Mouse (Mus musculus) liver, embryonic 16.5 days (tissue): ENCODE results near the gene Slc43a2. TPM values are rescaled to one million over a fixed set of nuclear protein-coding genes. Genes with fewer than 3 reads are reported as not detected.
A peak's percentile ranks its signal among the peaks of the same experiment; 100 is the strongest.
"Not testable (repeated sequence)": the region's sequence is repeated elsewhere in the genome, so short reads cannot be mapped to it uniquely, and the experiment has no call there.

ENCODE experiments used
- ATAC-seq: fragments of 200-750 bp; cut with Nextera tagmentation; 2 replicates; pipeline ENCODE4 v1.8.0; 2017; ENCODE audit warnings: low read depth, mild to moderate bottlenecking, moderate number of reproducible peaks, moderate library complexity
- H3K27ac ChIP-seq: fragments of 300-500 bp; sonication (generic); 2 replicates; pipeline ENCODE4 v1.5.1; 2014; ENCODE audit warnings: mild to moderate bottlenecking, low read length
- H3K27me3 ChIP-seq: fragments of 300-500 bp; sonication (generic); 2 replicates; pipeline ENCODE4 v1.6.1; 2014; ENCODE audit warnings: low read depth, low read length, mixed read lengths; ENCODE audit not compliant: control insufficient read depth, insufficient read depth
- H3K36me3 ChIP-seq: fragments of 300-500 bp; sonication (generic); 2 replicates; pipeline ENCODE4 v1.6.1; 2014; ENCODE audit warnings: mild to moderate bottlenecking; ENCODE audit not compliant: control insufficient read depth, insufficient read depth
- H3K4me1 ChIP-seq: fragments of 300-500 bp; sonication (generic); 2 replicates; pipeline ENCODE4 v1.6.1; 2014; ENCODE audit warnings: low read depth, low read length, mixed read lengths; ENCODE audit not compliant: control insufficient read depth
- H3K4me2 ChIP-seq: fragments of 300-500 bp; sonication (generic); 2 replicates; pipeline ENCODE4 v1.6.1; 2014; ENCODE audit warnings: low read depth, low read length, mixed read lengths
- H3K4me3 ChIP-seq: fragments of 300-500 bp; sonication (generic); 2 replicates; pipeline ENCODE4 v1.5.1; 2014; ENCODE audit warnings: low read depth, mild to moderate bottlenecking, low read length
- H3K9ac ChIP-seq: fragments of 300-500 bp; sonication (generic); 2 replicates; pipeline ENCODE4 v1.6.1; 2014; ENCODE audit warnings: low read depth, low read length
- H3K9me3 ChIP-seq: fragments of 300-500 bp; sonication (generic); replicated peaks from 2 replicates; pipeline ENCODE4 v1.6.1; 2016; ENCODE audit warnings: low read length; ENCODE audit not compliant: control insufficient read depth
- WGBS: fragments of 180-500 bp; shearing (Covaris S2); extraction: QIAGEN DNeasy Blood & Tissue Kit; methylation state at CpG from one replicate; pipeline ENCODE4 v1.1.7; 2014; ENCODE audit not compliant: insufficient replicate concordance; 5-methylcytosine and 5-hydroxymethylcytosine counted together
- polyA plus RNA-seq: library from polyadenylated mRNA; unstranded; fragments of >200 nt; fragmentation: Nextera tagmentation; extraction: Ambion mirVana; gene quantifications from 2 replicates; pipeline ENCODE4 v1.2.1, GENCODE M21; 2015

Slc43a2 gene
- polyA plus RNA-seq, 1 experiment from 2014 or later: 4.5 TPM

GRCm38 (mm10) chr11:75556006-75556405 is 24.5 kb downstream of the Slc43a2 start:
- not testable (repeated sequence) for ATAC-seq, H3K36me3 ChIP-seq, H3K27ac ChIP-seq, H3K9ac ChIP-seq, H3K4me1 ChIP-seq, H3K9me3 ChIP-seq, H3K27me3 ChIP-seq, H3K4me2 ChIP-seq, H3K4me3 ChIP-seq
- WGBS: 67% methylated on average over 6 of the region's 6 CpGs

GRCm38 (mm10) chr11:75557142-75557541 is 25.6 kb downstream of the Slc43a2 start:
- Histone ChIP-seq H3K36me3 (no peaks in the 10 kb centered on the region), H3K27ac (no peak overlapping the region), H3K9me3 (no peaks in the 10 kb centered on the region), H3K27me3 (no peaks in the 10 kb centered on the region), H3K9ac (no peak overlapping the region), H3K4me2 (no peak overlapping the region), H3K4me3 (no peak overlapping the region), H3K4me1 (peaks cover 7% of the 10 kb centered on the region)
- 81% methylated on average over 6 of the region's 6 CpGs for WGBS
- no peak for ATAC-seq

DNA sequence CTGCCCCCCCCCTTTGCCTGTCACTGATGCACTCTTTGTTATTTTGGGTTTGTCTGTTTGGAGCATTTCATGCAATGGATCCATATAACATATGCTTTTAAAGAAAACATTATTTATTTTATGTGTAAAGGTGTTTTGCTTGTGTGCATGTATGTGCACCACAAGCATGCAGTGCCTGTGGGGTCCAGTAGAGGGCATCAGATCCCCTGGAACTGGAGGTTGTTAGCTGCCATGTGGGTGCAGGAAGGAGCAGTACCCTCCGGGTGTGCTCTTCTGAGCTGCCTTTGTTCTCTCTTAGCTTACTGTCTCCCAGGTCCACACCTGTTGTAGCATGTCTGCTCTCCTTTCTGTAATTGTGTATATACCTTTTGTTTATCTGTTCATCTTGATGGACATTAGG is 26.6 kb downstream of the Slc43a2 start:
- Histone ChIP-seq H3K36me3 (no peaks in the 10 kb centered on the region), H3K27me3 (no peaks in the 10 kb centered on the region), H3K4me1 (peaks cover 7% of the 10 kb centered on the region), H3K9me3 (no peaks in the 10 kb centered on the region), H3K4me2 (no peak overlapping the region), H3K27ac (no peak overlapping the region), H3K4me3 (no peak overlapping the region), H3K9ac (no peak overlapping the region)
- WGBS: 69% methylated on average over 1 of the region's 1 CpGs
- ATAC-seq: no peak

DNA sequence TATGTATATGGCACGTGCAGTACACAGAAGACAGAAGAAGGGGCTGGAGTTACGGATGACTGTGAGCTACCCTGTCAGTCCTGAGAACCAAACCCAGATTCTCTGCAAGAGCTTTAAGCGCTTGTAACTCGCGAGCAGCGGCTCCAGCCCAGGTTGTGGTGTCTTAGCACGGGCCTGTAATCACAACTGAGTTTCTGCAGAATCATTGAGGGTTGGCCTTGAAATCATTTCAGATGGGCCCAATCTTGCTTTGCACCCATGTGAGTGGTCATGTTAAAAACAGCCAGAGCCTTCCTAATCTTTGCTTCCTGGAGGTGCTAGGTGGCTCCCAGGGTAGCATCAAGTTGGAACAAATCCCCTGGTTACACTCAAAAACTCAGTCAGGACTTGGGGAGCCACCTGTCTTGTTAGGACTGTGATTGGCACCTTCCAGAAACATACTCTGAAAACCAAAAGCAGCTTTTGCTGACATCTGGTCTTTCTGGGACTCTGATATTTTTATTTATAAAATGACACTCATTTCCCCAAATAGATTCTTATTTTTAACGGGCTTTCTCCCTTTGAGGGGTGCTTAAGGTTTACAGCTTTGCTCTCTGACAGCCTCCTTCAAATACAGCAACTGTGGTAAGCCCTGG is 28.5 kb downstream of the Slc43a2 start:
- no peak overlapping the region for H3K4me3 ChIP-seq
- no peak for ATAC-seq
- peaks cover 9% of the 10 kb centered on the region for H3K4me1 ChIP-seq
- no peaks in the 10 kb centered on the region for H3K36me3 ChIP-seq
- WGBS: 60% methylated on average over 8 of the region's 8 CpGs
- no peak overlapping the region for H3K27ac ChIP-seq
- H3K4me2 ChIP-seq: no peak overlapping the region
- H3K27me3 ChIP-seq: no peaks in the 10 kb centered on the region
- H3K9ac ChIP-seq: no peak overlapping the region
- no peaks in the 10 kb centered on the region for H3K9me3 ChIP-seq

- H3K4me3 ChIP-seq: no peak overlapping the region
- H3K27me3 ChIP-seq: no peaks in the 10 kb centered on the region
- H3K4me2 ChIP-seq: no peak overlapping the region
- peak overlapping the region; percentile 23; the same call in 1 of the 2 replicates for H3K27ac ChIP-seq
- WGBS: 64% methylated on average over 14 of the region's 14 CpGs
- no peaks in the 10 kb centered on the region for H3K36me3 ChIP-seq
- peak; percentile 20; the same call in 1 of the 2 replicates for ATAC-seq
- H3K9ac ChIP-seq: no peak overlapping the region
- H3K9me3 ChIP-seq: no peaks in the 10 kb centered on the region
- H3K4me1 ChIP-seq: peaks cover 10% of the 10 kb centered on the region
Observed at GRCm38 (mm10) chr11:75560530-75561409, 29.3 kb downstream of the Slc43a2 start.

- Histone ChIP-seq H3K4me2 (no peak overlapping the region), H3K9me3 (no peaks in the 10 kb centered on the region), H3K36me3 (no peaks in the 10 kb centered on the region), H3K27ac (no peak overlapping the region), H3K27me3 (no peaks in the 10 kb centered on the region), H3K4me1 (peaks cover 12% of the 10 kb centered on the region), H3K9ac (no peak overlapping the region), H3K4me3 (no peak overlapping the region)
- WGBS: 50% methylated on average over 5 of the region's 5 CpGs
- ATAC-seq: no peak
Observed at GRCm38 (mm10) chr11:75561410-75561791, 29.9 kb downstream of the Slc43a2 start.

DNA sequence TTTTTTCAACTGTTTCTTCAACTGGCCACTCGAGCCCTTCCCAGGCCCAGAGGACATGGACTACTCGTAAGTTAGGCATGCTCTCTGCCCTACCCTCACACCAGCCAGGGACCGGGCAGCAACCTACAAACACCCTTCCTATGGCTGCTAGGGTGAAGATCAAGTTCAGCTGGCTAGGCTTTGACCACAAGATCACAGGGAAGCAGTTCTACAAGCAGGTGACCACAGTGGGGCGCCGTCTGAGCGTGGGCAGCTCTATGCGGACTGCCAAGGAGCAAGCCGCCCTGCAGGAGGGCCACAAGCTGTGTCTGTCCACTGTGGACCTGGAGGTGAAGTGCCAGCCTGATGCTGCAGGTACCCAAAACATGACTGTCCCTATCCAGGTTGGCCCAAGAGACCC is 31.3 kb downstream of the Slc43a2 start:
- H3K4me2 ChIP-seq: no peak overlapping the region
- WGBS: 70% methylated on average over 8 of the region's 8 CpGs
- H3K4me3 ChIP-seq: no peak overlapping the region

DNA sequence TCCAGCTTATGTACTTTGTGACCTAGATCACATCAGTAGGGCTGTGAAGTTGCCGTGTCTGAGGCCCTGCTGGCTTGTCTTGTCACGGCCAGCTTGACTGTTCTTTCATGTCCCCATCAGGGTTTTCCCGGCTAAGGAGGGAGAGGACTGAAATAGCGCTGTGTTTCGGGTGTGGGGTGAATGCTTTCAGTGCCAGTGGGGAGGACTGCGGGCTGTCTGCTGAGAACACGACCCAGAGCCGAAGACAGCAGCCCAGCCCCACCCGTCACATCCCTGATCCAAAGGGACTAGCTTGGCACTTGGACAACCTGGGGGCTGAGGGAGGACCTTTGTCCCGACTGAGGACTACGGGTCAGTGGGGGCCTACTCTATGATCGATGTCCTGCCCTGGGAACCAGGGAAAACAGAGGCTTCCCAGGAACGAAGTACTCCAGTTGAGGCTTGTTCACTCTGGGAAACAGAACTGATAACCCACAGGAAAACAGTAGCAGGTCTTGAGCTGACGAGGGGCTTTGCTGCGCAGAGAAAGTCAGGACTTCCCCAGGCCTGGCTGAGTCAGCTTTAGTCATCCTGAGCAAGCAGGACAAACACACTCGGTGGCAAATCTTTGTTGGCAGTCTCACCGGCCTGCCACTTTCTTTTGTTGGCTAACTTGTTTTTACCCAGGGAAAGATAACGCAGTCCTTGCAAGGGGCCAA is 32.5 kb downstream of the Slc43a2 start:
- H3K36me3 ChIP-seq: no peaks in the 10 kb centered on the region; the same call in 1 of the 2 replicates
- WGBS: 58% methylated on average over 18 of the region's 18 CpGs
- no peak overlapping the region for H3K9ac ChIP-seq
- peaks cover 20% of the 10 kb centered on the region for H3K4me1 ChIP-seq
- no peak overlapping the region for H3K4me3 ChIP-seq
- peak overlapping the region; percentile 4; the same call in 1 of the 2 replicates for H3K27ac ChIP-seq
- no peaks in the 10 kb centered on the region for H3K9me3 ChIP-seq
- ATAC-seq: peak; percentile 67
- H3K4me2 ChIP-seq: no peak overlapping the region
- H3K27me3 ChIP-seq: no peaks in the 10 kb centered on the region

More for the DNA sequence above, 31.3 kb downstream of the Slc43a2 start:
- Histone ChIP-seq H3K27ac (no peak overlapping the region), H3K9ac (no peak overlapping the region), H3K4me1 (peaks cover 19% of the 10 kb centered on the region), H3K9me3 (no peaks in the 10 kb centered on the region), H3K27me3 (no peaks in the 10 kb centered on the region), H3K36me3 (no peaks in the 10 kb centered on the region)
- no peak for ATAC-seq
